Mouse (Mus musculus) cerebellum, adult 2 months (tissue): ENCODE data around the gene Cxcl15. TPM values are rescaled to one million over a fixed set of nuclear protein-coding genes. Genes with fewer than 3 reads are reported as not detected.

Experiments
- DNase-seq, 2 experiments: peaks; one replicate each; pipeline ENCODE4 v3.0.0; 2021
- H3K27ac ChIP-seq: fragments of 200-500 bp; 2 replicates; pipeline ENCODE4 v1.5.1; 2012; ENCODE audit warnings: low read length, control low read depth, inconsistent platforms; ENCODE audit not compliant: insufficient read depth
- H3K27me3 ChIP-seq: fragments of 200-500 bp; 2 replicates; pipeline ENCODE4 v1.6.1; 2012; ENCODE audit warnings: inconsistent platforms, mild to moderate bottlenecking, low read length, moderate library complexity; ENCODE audit not compliant: control insufficient read depth, insufficient read depth
- H3K4me1 ChIP-seq: fragments of 200-500 bp; 2 replicates; pipeline ENCODE4 v1.6.1; 2011; ENCODE audit warnings: low read length; ENCODE audit not compliant: control insufficient read depth, insufficient read depth
- H3K4me3 ChIP-seq: fragments of 200-500 bp; replicated peaks from 2 replicates; pipeline ENCODE3; 2011; ENCODE audit warnings: mild to moderate bottlenecking, low read depth, low read length, control low read depth; ENCODE audit not compliant: insufficient read depth
- CTCF ChIP-seq: fragments of 200-500 bp; IDR thresholded peaks from 2 replicates; pipeline ENCODE4 v1.5.1; 2011; ENCODE audit warnings: low read depth, mild to moderate bottlenecking, control low read depth, low read length, moderate library complexity, borderline replicate concordance; ENCODE audit not compliant: insufficient read depth
- POLR2A ChIP-seq: fragments of 200-500 bp; IDR thresholded peaks from 2 replicates; pipeline ENCODE4 v1.6.1; 2011; ENCODE audit warnings: low read length, control low read depth, borderline replicate concordance; ENCODE audit not compliant: insufficient read depth
- WGBS: fragments of 180-500 bp; shearing (Covaris S2); methylation state at CpG from one replicate; pipeline ENCODE4 v1.1.7; 2018; 5-methylcytosine and 5-hydroxymethylcytosine counted together
- polyA plus RNA-seq: library from polyadenylated mRNA; depleted of rRNA; stranded (reverse); fragments of >200 nt; gene quantifications from 2 replicates; pipeline ENCODE4 v1.2.3, GENCODE M21; 2012

Gene Cxcl15
- polyA plus RNA-seq, 1 experiment: not detected

DNA sequence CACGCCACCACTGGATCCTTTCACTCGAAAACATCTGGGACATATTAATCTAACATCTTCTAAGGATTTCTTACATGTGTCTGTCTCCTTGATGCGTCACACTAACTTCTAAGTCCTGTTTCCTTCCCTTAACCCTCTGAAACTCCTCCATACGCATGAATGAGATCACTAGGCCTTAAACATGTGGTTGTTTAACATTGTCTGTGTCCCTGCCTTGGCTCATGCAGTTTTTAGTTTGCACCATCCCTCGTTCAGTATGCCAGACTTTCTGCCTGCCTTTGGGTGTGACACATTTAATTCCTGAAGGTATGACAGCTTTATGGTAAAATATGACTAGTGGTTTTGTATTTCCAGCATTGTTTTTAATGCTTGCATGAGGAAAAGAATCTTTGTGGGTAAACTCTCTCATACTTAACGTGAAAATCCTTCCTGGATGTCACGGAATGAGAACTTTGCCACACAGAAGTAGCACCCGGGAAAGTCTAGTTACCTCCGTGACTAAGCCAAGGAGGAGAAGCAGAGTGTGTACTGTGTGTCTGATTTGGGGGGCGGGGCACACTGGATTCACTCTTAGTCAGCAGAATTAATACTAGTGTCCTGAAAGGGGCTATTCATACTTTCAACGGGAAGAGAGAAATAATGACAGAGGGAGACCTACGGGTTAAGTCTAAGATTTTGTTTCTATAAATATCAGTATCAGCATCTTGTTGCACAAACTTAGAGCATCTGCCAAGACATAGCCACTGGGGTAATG lies 30.2 kb upstream of the Cxcl15 start:
- TF ChIP-seq CTCF: no peak
- no peak for TF ChIP-seq POLR2A
- H3K4me3 ChIP-seq: no peak overlapping the region
- DNase-seq: no peak
- H3K4me1 ChIP-seq: no peaks in the 10 kb centered on the region
- WGBS: 84% methylated on average over 12 of the region's 12 CpGs
- H3K27me3 ChIP-seq: no peaks in the 10 kb centered on the region
- no peak overlapping the region for H3K27ac ChIP-seq

DNA sequence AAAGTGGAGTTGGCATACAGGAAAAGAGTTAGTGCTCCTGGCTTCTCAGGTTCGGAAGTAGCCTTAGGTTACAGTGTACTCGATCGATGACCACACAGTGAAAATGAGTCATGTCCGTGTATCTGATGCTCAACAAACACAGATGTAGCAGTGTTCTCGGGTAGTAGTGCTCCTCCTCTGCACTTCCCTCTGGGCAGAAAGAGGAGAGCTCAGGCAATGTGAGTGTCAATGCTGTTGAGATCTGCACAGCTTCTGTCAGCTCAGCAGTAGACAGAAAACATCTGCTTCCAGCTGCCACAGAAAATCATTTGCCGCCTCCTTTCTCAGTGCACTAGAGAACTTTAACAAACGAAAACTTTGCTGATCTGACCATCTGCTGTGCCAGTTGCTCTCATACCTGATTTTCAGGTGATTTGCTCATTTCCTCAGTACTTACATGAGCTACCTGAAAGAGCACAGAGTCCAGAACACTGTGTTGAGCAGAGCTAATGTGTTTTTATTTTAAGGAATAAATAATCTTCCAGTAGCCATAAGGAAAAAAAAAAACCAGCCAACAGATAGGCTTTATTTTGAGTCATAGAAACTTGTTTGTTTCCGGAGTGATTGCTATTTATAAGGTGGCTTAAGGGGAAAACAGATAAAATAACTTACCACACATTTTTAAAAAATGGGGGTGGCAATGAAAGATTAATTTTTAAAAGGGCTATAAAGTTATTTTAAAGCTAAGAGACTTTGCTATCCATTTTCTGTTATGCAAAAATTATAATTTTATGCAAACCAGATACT lies 28.3 kb upstream of the Cxcl15 start:
- no peak for DNase-seq
- H3K4me3 ChIP-seq: no peak overlapping the region
- WGBS: 85% methylated on average over 8 of the region's 8 CpGs
- H3K27me3 ChIP-seq: no peaks in the 10 kb centered on the region
- H3K4me1 ChIP-seq: no peaks in the 10 kb centered on the region
- no peak for TF ChIP-seq POLR2A
- TF ChIP-seq CTCF: no peak
- no peak overlapping the region for H3K27ac ChIP-seq

DNA sequence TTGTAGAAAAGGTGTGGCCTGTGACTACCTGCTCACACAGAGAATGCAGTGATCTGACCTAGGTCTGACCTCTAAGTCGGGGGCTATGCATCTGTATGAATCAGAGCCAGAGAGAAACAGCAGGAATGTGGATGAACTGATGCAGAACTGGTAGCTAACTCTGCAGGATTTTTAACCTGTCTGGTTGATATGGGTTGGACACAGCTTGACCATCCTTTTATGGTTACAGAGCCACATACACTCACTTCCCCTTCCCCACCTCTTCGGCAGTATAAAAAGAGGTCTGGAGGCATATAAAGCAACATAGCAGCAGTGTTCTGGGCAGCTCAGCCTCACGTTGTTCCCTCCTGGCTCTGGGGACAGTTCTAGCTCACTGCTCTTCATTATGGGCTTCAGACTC lies 26.1 kb upstream of the Cxcl15 start, which contains the start of gene Ppbp:
Gene Ppbp (plus strand): TSS at position 301 of the 400 bp plus-strand sequence.
- no peak for DNase-seq
- H3K4me1 ChIP-seq: no peaks in the 10 kb centered on the region
- no peak within 1 kb of the TSS for H3K27ac ChIP-seq
- TF ChIP-seq CTCF (no peak), POLR2A (no peak)
- no peaks in the 10 kb centered on the region for H3K27me3 ChIP-seq
- WGBS: 60% methylated on average over 3 of the region's 3 CpGs
- no peak within 1 kb of the TSS for H3K4me3 ChIP-seq

DNA sequence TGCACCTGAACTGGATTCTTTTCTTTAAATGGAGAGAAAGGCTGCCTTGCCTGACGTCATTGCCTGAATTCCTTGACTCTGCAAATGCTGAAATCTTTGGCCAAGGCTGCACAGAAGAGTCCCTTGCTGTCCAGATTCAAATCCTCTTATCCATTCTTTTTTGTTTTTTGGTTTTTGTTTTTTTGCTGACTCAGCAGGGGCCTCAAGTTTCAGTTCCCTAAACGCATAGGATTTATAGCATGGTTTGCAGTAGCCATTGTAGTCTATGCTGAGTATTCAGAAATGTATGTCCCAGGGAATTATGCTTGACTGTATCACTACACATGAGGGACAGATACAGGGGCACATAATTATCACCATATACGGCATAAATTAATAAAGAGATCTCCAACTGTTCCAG lies 23.0 kb upstream of the Cxcl15 start:
- DNase-seq: no peak
- TF ChIP-seq POLR2A (no peak), CTCF (no peak)
- Histone ChIP-seq H3K4me1 (no peaks in the 10 kb centered on the region), H3K4me3 (no peak overlapping the region), H3K27ac (no peak overlapping the region), H3K27me3 (no peaks in the 10 kb centered on the region; the same call in 1 of the 2 replicates)
- 81% methylated on average over 3 of the region's 3 CpGs for WGBS

DNA sequence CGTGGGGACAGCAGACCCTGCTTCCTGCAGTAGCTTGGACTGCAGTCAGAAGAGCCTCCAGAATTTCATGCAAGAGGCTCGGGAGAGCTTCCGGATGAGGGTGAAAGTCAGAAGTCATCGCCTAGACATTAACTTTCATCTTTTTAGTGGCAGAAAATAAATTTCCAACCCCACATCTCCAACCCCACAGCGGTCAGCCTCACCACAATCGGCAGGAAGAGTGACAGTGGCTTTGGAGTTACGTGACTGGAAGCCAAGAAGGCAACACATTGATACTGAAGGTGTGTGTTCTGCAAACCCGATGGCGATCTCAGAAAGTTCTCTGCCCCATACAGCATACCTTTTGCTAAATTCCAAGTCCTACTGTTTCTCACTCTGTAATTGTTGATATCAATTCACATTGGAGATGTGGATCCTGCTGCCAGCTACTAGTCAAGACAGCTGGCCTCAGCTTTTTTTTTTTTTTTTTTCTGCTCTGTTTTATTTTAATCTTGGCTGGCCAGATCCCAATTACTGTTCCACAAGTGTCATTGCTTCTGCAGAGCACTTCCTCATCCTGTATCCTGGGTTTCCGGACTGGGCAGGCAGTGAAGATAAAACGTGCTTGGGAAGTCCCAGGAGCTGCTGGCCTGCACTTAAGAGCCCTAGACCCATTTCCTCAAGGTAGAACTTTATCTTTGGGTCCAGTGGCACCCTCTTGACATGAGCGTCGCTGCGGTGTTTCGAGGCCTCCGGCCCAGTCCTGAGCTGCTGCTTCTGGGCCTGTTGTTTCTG lies 22.3 kb upstream of the Cxcl15 start, which contains the start of gene Pf4:
Gene Pf4 (plus strand): TSS at position 556 of the 774 bp plus-strand sequence.
- DNase-seq: no peak
- WGBS: 84% methylated on average over 16 of the region's 16 CpGs
- Histone ChIP-seq H3K4me3 (no peak within 1 kb of the TSS), H3K4me1 (no peaks in the 10 kb centered on the region), H3K27ac (no peak within 1 kb of the TSS), H3K27me3 (no peaks in the 10 kb centered on the region; the same call in 1 of the 2 replicates)
- TF ChIP-seq CTCF (no peak), POLR2A (no peak)

DNA sequence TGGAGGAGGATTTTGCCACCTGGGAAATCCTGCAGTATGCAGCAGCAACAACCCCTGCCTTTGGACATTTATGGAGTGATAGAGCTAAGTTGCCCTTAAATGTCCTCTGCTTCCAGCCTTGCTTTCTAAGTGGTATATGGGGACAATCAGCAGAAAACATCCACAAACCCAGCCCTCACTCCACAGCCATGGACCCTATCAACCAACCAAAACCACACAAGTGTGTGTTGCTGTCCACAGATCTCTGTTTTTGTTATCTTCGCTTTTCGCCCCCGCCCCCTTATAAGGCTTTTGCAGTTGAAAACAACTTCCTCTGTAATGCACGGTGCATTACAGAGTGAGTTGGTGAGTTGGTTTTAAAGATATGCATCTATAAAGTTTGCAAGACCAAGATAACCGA lies 18.8 kb upstream of the Cxcl15 start:
- H3K27me3 ChIP-seq: no peaks in the 10 kb centered on the region; the same call in 1 of the 2 replicates
- H3K27ac ChIP-seq: no peak overlapping the region
- DNase-seq: no peak
- no peak for TF ChIP-seq CTCF
- TF ChIP-seq POLR2A: no peak
- no peak overlapping the region for H3K4me3 ChIP-seq
- H3K4me1 ChIP-seq: no peaks in the 10 kb centered on the region
- WGBS: 91% methylated on average over 5 of the region's 5 CpGs

DNA sequence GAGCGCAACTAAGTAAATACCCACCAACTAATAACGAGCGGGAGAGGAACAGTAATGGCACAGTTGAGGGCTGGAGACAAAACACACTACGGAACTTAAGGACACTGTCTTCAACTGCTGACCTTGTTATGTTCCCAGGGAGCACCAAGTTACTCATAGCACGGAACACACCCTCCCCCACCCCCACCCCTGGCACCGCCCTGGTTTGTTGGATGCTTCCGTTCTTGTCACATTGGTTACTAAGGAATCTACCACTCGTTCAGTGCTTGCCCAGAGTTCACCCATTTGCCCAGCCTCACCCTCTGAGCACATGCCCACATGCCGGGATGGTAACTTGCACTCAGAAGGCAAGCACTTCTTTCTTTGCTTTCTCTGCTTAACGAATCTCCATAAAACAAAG lies 16.7 kb upstream of the Cxcl15 start:
- Histone ChIP-seq H3K27me3 (no peaks in the 10 kb centered on the region; the same call in 1 of the 2 replicates), H3K4me1 (no peaks in the 10 kb centered on the region), H3K27ac (no peak overlapping the region), H3K4me3 (no peak overlapping the region)
- no peak for TF ChIP-seq POLR2A
- no peak for TF ChIP-seq CTCF
- no peak for DNase-seq
- 82% methylated on average over 10 of the region's 10 CpGs for WGBS
